Mouse (Mus musculus) NIH3T3 (cell line): ENCODE results near the gene Rps2.

Experiments
- DNase-seq: peaks from one replicate; pipeline ENCODE4 v3.0.0-alpha.2; 2012; ENCODE audit warnings: low read depth

The Rps2 gene

DNA sequence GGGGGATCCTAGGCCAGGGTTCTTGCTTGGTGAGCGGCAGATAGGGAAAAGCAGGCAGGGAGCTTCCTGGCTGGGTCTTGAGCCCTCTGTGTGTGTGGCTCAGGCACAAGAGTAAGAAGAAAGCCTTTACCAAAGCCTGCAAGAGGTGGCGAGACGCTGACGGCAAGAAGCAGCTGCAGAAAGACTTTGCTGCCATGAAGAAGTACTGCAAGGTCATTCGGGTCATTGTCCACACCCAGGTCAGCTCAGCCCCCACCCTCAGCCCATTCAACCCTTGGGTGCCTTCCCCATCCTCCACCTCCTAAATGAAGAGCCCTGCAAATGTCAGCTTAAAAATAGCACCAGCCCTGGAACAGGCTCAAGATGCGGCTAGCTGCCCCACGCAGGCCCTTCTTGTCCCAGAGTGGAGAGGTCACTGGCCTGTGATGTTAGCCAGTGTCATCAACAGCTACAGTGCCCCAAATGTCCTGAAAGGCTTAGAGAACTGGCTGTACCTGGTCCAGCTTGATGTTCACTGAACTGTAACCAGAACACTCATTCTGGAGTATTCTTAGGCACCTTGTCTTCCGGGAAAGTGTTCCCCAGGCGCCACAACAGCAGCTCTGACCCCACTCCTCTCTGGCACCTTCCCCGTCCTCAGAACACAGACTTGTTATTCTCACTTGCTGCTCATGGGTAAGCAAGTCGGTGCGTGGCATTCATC is 14.5 kb downstream of the Rps2 start:
- DNase-seq = no peak

DNA sequence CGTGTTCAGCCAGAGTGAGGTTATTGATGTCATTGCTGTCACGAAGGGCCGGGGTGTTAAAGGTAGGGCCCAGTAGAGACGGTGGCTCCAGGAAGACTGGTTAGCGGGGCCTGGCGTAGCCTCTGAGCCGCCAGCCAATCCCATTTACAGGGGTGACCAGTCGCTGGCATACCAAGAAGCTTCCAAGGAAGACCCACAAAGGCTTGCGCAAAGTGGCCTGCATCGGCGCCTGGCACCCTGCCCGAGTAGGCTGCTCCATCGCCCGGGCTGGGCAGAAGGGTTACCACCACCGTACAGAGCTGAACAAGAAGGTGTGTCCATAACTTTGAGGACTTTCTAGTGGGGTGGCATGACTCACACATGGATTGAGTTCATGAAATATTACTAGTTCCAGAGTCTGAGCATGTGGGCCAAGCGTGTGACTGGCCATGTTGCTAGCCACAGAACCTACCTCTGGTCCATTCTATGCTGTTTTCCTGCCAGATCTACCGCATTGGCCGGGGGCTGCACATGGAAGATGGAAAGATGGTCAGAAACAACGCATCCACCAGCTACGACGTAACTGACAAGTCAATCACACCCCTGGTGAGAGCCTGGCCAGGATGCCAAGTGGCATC is 15.6 kb downstream of the Rps2 start:
- peak; percentile 40 for DNase-seq

DNA sequence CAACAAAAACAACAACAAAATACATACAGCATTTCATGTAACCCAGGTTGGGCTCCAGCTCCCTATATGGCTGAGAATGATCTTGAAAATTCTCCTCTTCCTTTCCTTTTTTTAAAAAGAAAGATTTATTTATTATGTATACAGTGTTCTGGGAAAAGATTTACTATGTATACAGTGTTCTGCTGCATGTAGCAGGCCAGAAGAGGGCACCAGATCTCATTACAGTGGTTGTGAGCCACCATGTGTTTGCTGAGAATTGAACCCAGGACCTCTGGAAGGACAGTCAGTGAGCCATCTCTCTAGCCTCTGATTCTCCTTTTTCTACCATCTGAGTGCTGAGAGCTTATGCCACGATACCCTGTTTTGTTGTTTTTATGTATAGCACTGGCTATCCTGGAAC is 16.6 kb downstream of the Rps2 start:
- DNase-seq = no peak

GRCm38 (mm10) chr17:24735446-24735845 is 17.5 kb downstream of the Rps2 start:
- DNase-seq = no peak

- DNase-seq = peak; percentile 99
These were observed 18.6 kb downstream of the Rps2 start, which contains the start of gene Msrb1 for GRCm38 (mm10) chr17:24736330-24737051. Gene Msrb1 (plus strand): TSS chr17:24736642.

DNA sequence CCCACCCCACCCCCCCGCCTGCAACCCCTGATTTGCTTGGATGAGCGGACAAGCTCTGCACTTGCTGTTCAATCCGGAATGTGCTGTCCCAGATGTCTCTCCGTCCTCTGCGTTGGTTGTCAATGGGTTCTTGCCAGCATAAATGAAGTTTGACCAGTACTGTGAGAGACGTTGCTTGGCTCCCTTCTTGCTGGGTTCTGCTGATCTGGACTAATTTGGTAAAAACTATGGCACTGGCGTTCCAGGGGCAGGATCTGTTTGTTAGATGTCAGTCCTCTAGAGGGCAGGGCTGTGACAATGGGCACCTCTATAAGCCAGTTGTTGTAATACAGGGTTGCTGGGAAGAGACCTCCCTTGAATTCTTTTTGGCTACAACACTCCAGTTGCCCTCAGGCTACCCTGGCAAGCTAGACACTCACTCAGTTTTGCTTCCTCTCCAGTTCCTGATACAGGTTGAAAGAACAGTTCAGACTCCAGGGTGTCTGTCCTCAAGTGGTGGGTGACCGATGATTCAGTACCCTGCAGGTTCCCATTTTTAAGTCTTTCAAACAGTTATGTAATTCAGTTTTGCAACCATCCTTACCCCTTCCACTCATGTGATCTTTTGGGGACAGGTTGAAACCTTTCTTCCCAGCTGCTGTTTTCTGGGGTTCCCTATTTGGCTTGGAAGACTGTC is 19.4 kb downstream of the Rps2 start:
- no peak for DNase-seq

DNA sequence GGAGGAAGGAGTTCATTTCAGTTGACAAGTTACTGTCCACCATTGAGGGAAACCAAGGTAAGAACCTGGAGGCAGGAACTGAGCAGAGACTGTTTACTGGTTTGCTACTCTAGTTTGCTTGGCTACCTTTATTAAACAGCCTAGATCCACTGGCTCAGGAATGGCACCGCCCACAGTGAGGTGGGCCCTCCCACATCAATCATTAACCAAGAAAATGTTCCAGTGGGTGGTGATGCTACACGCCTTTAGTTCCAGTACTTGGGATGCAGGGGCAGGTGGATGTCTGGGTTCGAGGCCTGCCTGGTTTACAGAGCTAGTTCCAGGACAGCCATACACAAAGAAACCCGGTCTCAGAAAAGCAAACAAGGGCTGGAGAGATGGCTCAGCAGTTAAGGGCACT is 20.3 kb downstream of the Rps2 start:
- DNase-seq = no peak

DNA sequence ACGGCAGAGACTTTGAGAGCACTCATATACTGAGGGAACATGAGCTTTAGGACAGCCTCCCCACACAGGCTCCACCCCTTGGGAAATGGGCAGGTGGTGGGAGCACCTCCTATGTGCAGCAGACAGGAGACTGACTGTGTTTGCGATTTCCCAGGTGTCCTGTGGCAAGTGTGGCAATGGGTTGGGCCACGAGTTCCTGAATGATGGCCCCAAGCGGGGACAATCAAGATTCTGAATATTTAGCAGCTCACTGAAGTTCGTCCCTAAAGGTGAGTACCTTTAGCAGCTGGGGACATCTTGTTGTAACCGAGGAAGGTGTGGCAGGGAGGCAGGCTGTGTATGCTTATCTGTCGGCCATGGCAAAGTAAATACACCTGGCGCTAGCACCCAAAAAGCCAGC is 22.0 kb downstream of the Rps2 start:
- no peak for DNase-seq

- no peak for DNase-seq
These were observed 24.4 kb downstream of the Rps2 start for GRCm38 (mm10) chr17:24742307-24742706.

DNA sequence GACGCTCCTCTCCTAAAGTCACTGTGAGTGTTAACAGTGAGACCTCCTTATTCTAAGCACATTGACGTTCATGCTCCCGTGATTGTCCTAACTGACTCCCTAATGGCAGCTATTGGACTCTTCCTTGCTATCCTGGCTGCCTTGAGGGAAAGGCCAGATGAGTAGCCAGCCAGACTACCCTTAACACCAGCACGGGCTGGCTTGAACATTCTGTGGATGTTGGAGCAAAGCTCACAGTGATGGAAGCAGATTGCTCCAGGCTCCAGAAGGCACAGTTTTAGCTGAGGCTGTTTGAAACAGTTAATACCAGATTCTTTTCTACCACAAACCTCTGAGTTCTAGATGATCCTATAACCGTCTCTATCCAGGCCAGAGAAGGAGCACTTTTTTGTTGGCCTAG is 26.0 kb downstream of the Rps2 start:
- DNase-seq = no peak

DNA sequence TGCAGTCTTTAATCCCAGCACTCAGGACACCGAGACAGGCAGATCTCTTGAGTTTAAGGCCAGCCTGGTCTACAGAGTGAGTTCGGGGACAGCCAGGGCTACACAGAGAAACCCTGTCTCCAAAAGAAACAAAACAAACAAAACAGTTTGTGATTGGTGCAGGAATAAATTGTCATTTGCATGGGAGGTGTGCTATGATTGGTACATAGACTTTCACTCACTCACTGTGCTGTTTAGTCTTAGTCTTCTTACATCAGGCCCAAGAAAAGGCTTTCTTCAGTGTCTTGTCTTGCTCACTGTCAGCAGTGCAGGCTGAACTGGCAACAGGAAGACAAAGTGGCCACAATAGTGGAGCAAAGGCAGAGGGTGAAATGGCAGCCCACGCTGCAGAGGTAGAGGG is 26.5 kb downstream of the Rps2 start:
- no peak for DNase-seq

DNA sequence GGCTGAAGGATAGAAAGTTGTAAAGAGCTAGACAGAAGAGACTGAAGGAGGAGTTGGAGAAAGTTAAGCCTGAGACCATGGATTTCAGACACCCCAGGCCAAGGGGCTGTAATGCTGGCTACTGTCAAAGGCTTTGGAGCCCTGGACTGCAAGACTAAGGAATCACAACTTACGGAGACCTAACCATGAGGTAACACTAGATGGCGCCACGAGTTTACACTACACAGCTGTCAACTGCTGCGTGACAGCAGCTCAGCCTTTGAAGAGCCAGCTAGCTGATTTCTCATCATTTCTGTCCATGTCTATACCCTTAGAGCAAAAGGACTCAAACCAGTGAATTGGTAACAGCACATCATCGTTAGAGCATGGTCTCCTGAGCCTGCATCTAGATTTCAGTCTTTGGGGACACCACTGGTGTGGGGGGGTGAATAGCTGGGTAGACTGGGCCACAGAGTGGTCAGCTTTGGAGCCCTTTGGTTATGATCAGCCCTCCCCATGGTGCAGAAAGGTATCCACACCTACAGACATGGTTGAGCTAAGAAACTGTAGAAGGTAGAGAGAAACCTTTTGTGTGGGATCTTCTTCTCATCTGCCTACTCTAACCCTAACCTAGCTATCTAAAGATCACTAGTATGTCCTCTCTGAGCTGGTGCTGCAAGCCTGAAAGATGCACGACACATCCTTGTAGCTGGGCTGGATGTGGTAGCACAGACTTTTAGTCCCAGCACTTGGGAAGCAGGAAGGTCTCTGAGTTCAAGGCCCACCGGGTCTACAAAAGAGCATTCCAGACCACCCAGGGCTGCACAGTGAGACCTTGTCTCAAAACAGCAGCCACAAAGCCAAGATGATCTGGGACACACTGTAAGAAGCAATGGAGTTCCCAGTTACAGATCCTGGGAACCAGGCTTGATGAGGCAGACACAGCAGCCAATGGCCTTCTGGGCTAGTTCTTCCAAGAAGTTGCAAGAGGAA is 27.9 kb downstream of the Rps2 start:
- peak; percentile 95 for DNase-seq

GRCm38 (mm10) chr17:24746986-24747385 is 29.1 kb downstream of the Rps2 start:
- DNase-seq = peak; percentile 46

DNA sequence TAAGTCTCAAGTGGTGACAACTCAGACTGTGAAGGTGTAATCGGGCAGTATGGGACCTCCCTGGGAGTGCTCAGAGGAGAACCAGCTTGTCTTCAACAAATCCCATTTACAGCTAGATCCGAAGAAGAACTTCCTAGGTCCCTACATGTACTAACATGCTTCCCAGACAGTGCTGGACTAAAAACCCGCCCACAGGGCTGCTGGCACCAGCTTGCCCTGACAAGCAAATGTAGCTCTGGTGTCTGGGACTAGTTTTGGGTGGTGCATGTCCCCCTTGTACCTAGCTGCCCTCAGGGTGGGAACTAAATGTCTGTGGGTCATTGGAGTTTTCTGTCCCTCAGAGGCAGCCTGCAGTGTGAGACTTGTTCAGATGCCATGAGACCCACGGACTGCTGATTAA is 33.6 kb downstream of the Rps2 start:
- DNase-seq = no peak

GRCm38 (mm10) chr17:24752415-24753394 is 34.8 kb downstream of the Rps2 start, which contains the start of gene Hs3st6:
Gene Hs3st6 (plus strand): TSS chr17:24752988.
- DNase-seq = no peak

GRCm38 (mm10) chr17:24757394-24757793 is 39.5 kb downstream of the Rps2 start:
- DNase-seq = no peak

- peak; percentile 30 for DNase-seq
These were observed 43.2 kb downstream of the Rps2 start for GRCm38 (mm10) chr17:24761121-24761520.

- DNase-seq = peak; percentile 12
These were observed 47.3 kb downstream of the Rps2 start for GRCm38 (mm10) chr17:24765016-24765905.

DNA sequence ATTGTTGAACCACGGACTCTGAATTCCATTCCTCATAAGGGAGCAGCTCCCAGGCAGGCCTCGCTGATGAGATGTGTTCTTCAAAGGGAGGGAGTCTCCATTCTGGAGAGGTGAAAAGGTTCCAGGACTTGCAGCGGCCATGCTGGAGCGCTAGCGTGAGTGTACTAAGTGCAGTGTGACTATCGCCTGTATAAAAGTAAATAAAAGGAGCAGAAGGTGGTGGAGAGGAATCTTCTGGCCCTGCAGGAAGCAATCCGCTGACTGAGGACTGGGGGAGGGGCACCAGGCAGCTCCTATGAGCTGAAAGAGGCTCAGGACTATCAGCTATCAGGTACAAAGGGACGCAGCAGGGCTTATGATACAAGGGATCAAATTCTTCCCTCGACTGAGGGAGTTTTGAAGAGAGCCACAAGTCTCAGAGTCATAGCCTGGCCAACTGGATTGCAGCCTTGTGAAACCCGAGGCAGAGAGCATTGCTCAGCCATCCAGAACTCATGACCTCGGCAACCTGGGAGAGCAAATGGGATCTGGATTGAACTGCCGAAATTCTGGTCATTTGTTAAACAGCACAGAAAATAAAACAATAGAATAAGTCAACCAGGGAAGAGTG is 48.5 kb downstream of the Rps2 start:
- DNase-seq = no peak
